Mouse (Mus musculus): Measurements from ENCODE around the gene Gm17727.
"Not testable (repeated sequence)": the region's sequence is repeated elsewhere in the genome, so short reads cannot be mapped to it uniquely, and the experiment has no call there.

The Gm17727 gene

GRCm38 (mm10) chr9:35778009-35778408 lies at the start of gene Gm17727:
TSS of gene Gm17727 (minus strand) at chr9:35778109.
- DNase-seq (ENCODE audit: low read depth in 2 of 2, low spot score in 2 of 2), result no peak

GRCm38 (mm10) chr9:35817881-35818280 lies 40.0 kb upstream of the Gm17727 start:
- not testable (repeated sequence) for DNase-seq (ENCODE audit: low read depth in 2 of 2, low spot score in 2 of 2)

GRCm38 (mm10) chr9:35798146-35798545 lies 20.2 kb upstream of the Gm17727 start:
- no peak for DNase-seq (ENCODE audit: low read depth in 2 of 2, low spot score in 2 of 2)

GRCm38 (mm10) chr9:35790001-35790400 lies 12.1 kb upstream of the Gm17727 start, which contains the start of the genes Gm27235 and D730048I06Rik:
TSS of gene Gm27235 (minus strand) at chr9:35790101.
TSS of gene D730048I06Rik (minus strand) at chr9:35790112.
- DNase-seq (ENCODE audit: low read depth in 2 of 2, low spot score in 2 of 2), result no peak

GRCm38 (mm10) chr9:35756843-35757242 lies 21.1 kb downstream of the Gm17727 start:
- no peak for DNase-seq (ENCODE audit: low read depth in 2 of 2, low spot score in 2 of 2)

- DNase-seq (ENCODE audit: low read depth in 2 of 2, low spot score in 2 of 2), result no peak
Observed at GRCm38 (mm10) chr9:35740749-35741148, 37.2 kb downstream of the Gm17727 start, which contains the start of gene Gm17677. TSS of gene Gm17677 (plus strand) at chr9:35741049.
